Mouse (Mus musculus): ENCODE results near the gene Rab3d. TPM values are rescaled to one million over a fixed set of nuclear protein-coding genes. Genes with fewer than 3 reads are reported as not detected.
"Not testable (repeated sequence)": the region's sequence is repeated elsewhere in the genome, so short reads cannot be mapped to it uniquely, and the experiment has no call there.

The Rab3d gene
- total RNA-seq, 2 experiments from 2014 or later = 17.7 to 19.3 TPM

- no peak for DNase-seq (ENCODE audit: low spot score in 2 of 2)
Observed at GRCm38 (mm10) chr9:21909474-21910223, 8.3 kb downstream of the Rab3d start.

- DNase-seq (ENCODE audit: low spot score in 2 of 2) = no peak
Observed at GRCm38 (mm10) chr9:21908216-21908615, 9.8 kb downstream of the Rab3d start.

- DNase-seq (ENCODE audit: low spot score in 2 of 2) = no peak
Observed at GRCm38 (mm10) chr9:21904031-21904430, 14.0 kb downstream of the Rab3d start.

DNA sequence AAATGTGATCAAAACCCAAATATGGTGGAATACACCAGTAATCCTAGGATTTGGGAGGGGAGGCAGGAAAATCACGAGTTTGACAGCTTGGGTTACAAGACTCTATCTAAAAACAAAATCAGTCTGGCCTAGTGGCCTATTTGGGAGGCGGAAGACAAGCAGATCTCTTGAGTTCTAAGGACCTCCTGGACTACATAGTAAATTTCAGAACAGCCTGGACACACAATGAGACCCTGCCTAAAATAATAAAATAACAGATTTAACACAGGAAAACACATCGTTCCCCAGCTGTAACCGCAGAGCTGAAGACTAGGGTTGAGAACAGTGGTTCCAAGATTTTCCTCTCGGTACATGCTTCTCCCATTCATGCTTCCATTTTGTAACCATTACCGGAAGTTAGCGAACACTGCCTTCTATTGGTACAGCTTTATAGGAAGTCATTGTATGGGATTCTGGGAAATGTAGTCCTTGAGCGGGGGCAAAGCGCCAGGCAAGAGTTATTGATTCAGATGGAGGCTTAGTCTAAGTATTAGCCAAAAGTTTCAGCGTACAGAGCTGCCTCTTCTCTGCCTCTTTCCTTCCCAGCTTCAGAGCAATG lies 16.7 kb downstream of the Rab3d start:
- DNase-seq (ENCODE audit: low spot score in 2 of 2) = peak; percentile 50 to 87

GRCm38 (mm10) chr9:21889229-21889628 lies 28.8 kb downstream of the Rab3d start:
- no peak for DNase-seq (ENCODE audit: low spot score in 2 of 2)

- no peak for DNase-seq (ENCODE audit: low spot score in 2 of 2)
Observed at GRCm38 (mm10) chr9:21876601-21877000, 41.4 kb downstream of the Rab3d start.

DNA sequence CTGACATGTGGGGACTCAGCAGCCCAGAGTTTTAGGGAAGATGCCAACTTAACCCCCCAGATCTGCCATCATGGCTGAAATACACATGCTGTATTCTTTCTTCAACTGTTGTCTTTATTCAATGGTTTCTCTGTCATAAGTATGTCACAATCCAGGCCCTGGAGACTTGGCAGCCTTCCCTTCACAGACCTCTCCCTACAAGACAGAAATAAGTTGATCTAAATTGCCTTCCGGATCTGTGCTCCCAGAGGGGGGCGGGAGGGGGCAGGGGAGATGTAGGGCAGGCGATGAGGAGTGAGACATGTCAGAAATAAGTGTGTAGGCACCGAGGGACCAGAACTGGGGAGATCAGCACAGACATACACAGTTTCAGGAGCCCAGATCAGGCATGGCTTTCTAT lies 45.8 kb downstream of the Rab3d start:
- DNase-seq (ENCODE audit: low spot score in 2 of 2) = no peak

DNA sequence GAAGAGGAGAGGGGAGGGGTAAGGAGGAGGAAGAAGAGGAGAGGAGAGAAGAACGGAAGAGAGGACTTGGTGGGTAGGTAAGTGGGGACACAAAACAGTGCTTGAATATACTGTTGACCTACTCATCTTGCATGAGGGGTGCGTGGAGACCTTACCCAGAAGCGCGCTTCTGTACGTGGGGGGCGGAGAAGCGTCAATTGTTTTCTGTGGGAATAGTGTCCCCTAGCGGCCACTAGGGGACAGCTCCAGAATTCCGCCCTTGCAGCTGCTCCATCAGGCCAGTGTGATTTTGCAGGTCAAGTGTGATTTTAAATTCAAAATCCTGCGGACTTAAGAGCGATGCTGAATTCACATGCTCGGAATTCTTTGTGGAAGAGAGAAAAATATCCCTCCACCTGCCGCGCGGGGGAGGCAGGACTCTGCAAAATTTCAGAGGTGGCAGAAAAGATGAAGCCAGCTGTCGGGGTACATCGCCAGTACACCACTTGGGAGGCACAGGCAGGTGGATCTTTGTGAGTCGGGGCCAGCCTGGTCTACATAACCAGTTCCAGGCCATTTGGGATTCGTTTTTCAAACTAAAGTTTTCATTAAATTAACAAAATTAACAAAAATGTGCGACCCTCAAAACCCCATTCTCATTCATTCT lies 47.0 kb downstream of the Rab3d start:
- DNase-seq (ENCODE audit: low spot score in 2 of 2) = peak in 1 of 2 experiments; percentile 63

GRCm38 (mm10) chr9:21869290-21869689 lies 48.7 kb downstream of the Rab3d start:
- peak in 1 of 2 experiments; percentile 52 for DNase-seq (ENCODE audit: low spot score in 2 of 2)

DNA sequence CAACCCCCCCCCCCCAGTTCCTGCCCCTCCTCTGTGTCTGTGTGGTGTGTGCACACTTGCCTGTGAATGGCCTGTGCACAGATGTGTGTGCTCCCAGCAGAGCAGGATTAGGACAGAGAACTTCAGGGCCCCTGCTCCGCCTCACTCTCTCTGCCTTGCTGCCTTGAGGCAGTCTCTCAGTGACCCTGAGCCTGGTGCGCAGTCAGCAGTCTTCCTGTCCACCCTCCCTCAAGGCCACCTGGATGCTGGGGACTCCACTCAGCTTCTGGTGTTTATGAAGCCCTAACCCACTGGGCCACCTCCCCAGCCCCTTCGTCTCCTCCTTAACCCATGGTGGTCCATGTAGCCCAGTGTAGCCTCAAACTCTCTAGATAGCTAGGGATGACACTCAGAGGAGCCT lies 50.3 kb downstream of the Rab3d start:
- no peak for DNase-seq (ENCODE audit: low spot score in 2 of 2)

DNA sequence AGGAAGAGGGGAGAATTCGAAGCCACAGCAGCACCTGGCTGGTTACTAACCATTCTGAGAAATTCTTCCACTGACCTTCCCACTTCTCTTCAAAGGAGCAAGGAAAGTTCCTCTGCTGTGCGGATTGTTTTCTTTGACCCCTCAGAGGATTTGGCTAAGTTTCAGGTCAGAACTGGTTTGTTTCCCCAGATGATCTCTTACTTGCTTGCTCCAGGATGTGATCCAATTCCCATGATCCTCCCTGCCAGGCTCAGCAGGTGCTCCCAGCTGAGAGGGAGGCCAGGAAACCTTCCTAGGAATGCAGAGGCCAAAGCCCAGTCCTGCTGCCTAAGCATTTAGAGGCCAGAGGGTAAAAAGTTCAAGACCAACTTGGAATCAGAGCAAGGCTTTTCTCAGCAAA lies 51.4 kb downstream of the Rab3d start:
- no peak for DNase-seq (ENCODE audit: low spot score in 2 of 2)

GRCm38 (mm10) chr9:21865673-21866398 lies 52.2 kb downstream of the Rab3d start:
- DNase-seq (ENCODE audit: low spot score in 2 of 2) = no peak

DNA sequence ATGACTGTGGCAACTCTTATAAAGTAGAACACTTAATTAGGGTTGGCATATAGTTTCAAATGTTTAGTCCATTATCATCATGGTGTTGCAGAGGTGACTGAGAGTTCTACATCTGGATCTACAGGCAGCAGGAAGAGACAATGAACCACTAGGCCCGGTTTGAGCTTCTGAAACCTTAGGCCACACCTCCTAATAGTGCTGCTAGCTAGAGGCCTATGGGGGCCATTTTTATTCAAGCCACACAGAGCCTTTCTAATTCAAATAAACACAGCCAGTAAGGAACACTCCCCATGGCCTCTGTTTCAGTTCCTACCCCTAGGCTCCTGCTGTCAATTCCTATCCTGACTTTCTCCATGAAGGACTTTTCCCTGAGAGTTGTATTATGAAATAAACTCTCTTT lies 55.8 kb downstream of the Rab3d start:
- no peak for DNase-seq (ENCODE audit: low spot score in 2 of 2)

GRCm38 (mm10) chr9:21860349-21860748 lies 57.6 kb downstream of the Rab3d start:
- DNase-seq (ENCODE audit: low spot score in 2 of 2) = not testable (repeated sequence)

DNA sequence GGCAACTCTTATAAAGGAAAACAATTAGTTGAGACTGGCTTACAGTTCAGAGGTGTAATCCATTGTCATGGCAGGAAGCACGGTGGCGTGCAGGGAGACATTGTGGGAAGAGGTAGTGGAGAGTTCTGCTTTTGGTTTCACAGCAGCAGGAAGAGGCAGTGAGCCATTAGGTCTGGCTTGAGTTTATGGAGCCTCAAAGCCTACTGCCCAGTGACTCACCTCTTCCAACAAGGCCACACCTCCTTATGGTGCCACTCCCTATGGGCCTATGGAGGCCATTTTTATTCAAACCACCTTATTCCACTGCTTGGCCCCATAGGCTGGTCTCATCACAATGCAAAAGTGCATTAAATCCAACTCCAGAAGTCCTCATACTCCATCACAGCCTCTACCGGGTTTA lies 58.4 kb downstream of the Rab3d start:
- no peak for DNase-seq (ENCODE audit: low spot score in 2 of 2)

DNA sequence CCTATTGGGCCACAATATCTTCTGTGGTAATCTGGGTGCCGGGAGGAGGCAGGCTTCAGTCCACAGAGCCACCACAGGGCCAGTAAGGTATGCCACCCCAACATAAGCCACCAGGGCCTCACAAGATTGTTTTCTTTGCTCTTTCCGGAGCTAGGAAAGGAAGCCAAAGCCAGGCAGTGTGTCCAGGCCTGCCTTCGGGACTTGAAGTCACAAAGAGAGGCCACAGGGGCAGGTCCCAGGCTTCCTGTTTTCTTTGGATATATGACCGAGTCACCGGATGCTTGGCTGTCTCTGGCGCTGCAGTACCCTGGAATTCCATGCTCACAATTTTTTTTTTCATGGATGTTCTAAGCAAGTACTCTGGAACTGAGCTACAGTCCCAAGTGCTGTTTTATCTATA lies 59.9 kb downstream of the Rab3d start:
- no peak for DNase-seq (ENCODE audit: low spot score in 2 of 2)

GRCm38 (mm10) chr9:21857501-21857900 lies 60.5 kb downstream of the Rab3d start:
- DNase-seq (ENCODE audit: low spot score in 2 of 2) = no peak

Other genes starting within 250 kb of the Rab3d start
- 10 to 100 TPM; 13.1 to 15.4 TPM for gene Ldlr, start 194.7 kb downstream of the Rab3d start, total RNA-seq (2021)
- gene Spc24, start 157.9 kb downstream of the Rab3d start, total RNA-seq (2021) = 1 to 10 TPM; 1.9 to 2.7 TPM
- 1 to 10 TPM; 7.4 to 7.6 TPM for gene Kank2, start 119.4 kb downstream of the Rab3d start, total RNA-seq (2021)
- gene Angptl8, start 82.7 kb downstream of the Rab3d start, total RNA-seq (2021) = not detected
- 10 to 100 TPM; 11.3 to 13.1 TPM for gene Dock6, start 65.6 kb downstream of the Rab3d start, total RNA-seq (2021)
- 10 to 100 TPM; 16.3 to 16.5 TPM for gene Ccdc159, start 9.3 kb upstream of the Rab3d start, total RNA-seq (2021)
- gene Tmem205, start 9.4 kb upstream of the Rab3d start, total RNA-seq (2021) = 10 to 100 TPM; 40.2 to 42.2 TPM
- 100 to 1,000 TPM; 273 to 278 TPM for gene Plppr2, start 18.8 kb upstream of the Rab3d start, total RNA-seq (2021)
- 10 to 100 TPM; 13.3 to 13.7 TPM for gene Swsap1, start 37.6 kb upstream of the Rab3d start, total RNA-seq (2021)
- 1 to 10 TPM; 9.0 to 9.1 TPM for gene Epor, start 45.3 kb upstream of the Rab3d start, total RNA-seq (2021)
- 1 to 10 TPM; 2.2 to 2.6 TPM for gene Rgl3, start 71.3 kb upstream of the Rab3d start, total RNA-seq (2021)
- 1 to 10 TPM; 8.6 to 8.9 TPM for gene Ccdc151, start 84.4 kb upstream of the Rab3d start, total RNA-seq (2021)
- gene Prkcsh, start 84.6 kb upstream of the Rab3d start, total RNA-seq (2021) = 100 to 1,000 TPM; 106 to 115 TPM
- gene Elavl3, start 133.8 kb upstream of the Rab3d start, total RNA-seq (2021) = 100 to 1,000 TPM; 168 to 172 TPM
- 1 to 10 TPM; 2.0 to 4.4 TPM for gene Gm49318, start 153.1 kb upstream of the Rab3d start, total RNA-seq (2021)
- gene Zfp653, start 153.2 kb upstream of the Rab3d start, total RNA-seq (2021) = 10 to 100 TPM; 20.8 to 21.7 TPM
- 10 to 100 TPM; 49.8 to 51.3 TPM for gene Ecsit, start 167.2 kb upstream of the Rab3d start, total RNA-seq (2021)
- under 1 TPM in 1 of 2 experiments, not detected in 1; 0.53 TPM for gene Cnn1, start 181.0 kb upstream of the Rab3d start, total RNA-seq (2021)
- 10 to 100 TPM; 56.4 to 58.4 TPM for gene Elof1, start 199.0 kb upstream of the Rab3d start, total RNA-seq (2021)
- under 1 TPM; 0.41 to 0.84 TPM for gene Acp5, start 217.5 kb upstream of the Rab3d start, total RNA-seq (2021)
- gene Pigyl, start 238.7 kb upstream of the Rab3d start, total RNA-seq (2021) = 10 to 100 TPM; 45.4 to 48.3 TPM